Mouse (Mus musculus): Measurements from ENCODE around the gene Sirt7. TPM values are rescaled to one million over a fixed set of nuclear protein-coding genes. Genes with fewer than 3 reads are reported as not detected.
A peak's percentile ranks its signal among the peaks of the same experiment; 100 is the strongest.
"Not testable (repeated sequence)": the region's sequence is repeated elsewhere in the genome, so short reads cannot be mapped to it uniquely, and the experiment has no call there.

The Sirt7 gene
- total RNA-seq, 1 experiment from 2014 or later: 131 TPM

GRCm38 (mm10) chr11:120600716-120601115 is 24.3 kb downstream of the Sirt7 start:
- no peak for ATAC-seq (replicated peaks; ENCODE audit: insufficient number of reproducible peaks, low FRiP score, low TSS enrichment, poor library complexity, severe bottlenecking)

- ATAC-seq (replicated peaks; ENCODE audit: insufficient number of reproducible peaks, low FRiP score, low TSS enrichment, poor library complexity, severe bottlenecking): no peak
These were observed 26.0 kb downstream of the Sirt7 start for GRCm38 (mm10) chr11:120598990-120599549.

- peak; percentile 89 for ATAC-seq (replicated peaks; ENCODE audit: insufficient number of reproducible peaks, low FRiP score, low TSS enrichment, poor library complexity, severe bottlenecking)
These were observed 26.6 kb downstream of the Sirt7 start, which contains the start of the genes Alyref and Anapc11 for GRCm38 (mm10) chr11:120598283-120598989. Gene Alyref (minus strand): TSS chr11:120598365. Gene Anapc11 (plus strand): TSS chr11:120598421.

- ATAC-seq (replicated peaks; ENCODE audit: insufficient number of reproducible peaks, low FRiP score, low TSS enrichment, poor library complexity, severe bottlenecking): no peak
These were observed 27.5 kb downstream of the Sirt7 start for GRCm38 (mm10) chr11:120597240-120598235.

GRCm38 (mm10) chr11:120588531-120588930 is 36.5 kb downstream of the Sirt7 start:
- no peak for ATAC-seq (replicated peaks; ENCODE audit: insufficient number of reproducible peaks, low FRiP score, low TSS enrichment, poor library complexity, severe bottlenecking)

GRCm38 (mm10) chr11:120583937-120584336 is 41.1 kb downstream of the Sirt7 start:
- ATAC-seq (replicated peaks; ENCODE audit: insufficient number of reproducible peaks, low FRiP score, low TSS enrichment, poor library complexity, severe bottlenecking): no peak

GRCm38 (mm10) chr11:120582982-120583293 is 42.1 kb downstream of the Sirt7 start:
- not testable (repeated sequence) for ATAC-seq (replicated peaks; ENCODE audit: insufficient number of reproducible peaks, low FRiP score, low TSS enrichment, poor library complexity, severe bottlenecking)

- ATAC-seq (replicated peaks; ENCODE audit: insufficient number of reproducible peaks, low FRiP score, low TSS enrichment, poor library complexity, severe bottlenecking): 0 out of 2 replicates have a peak, but pooled peaks have one; percentile 6
These were observed 42.6 kb downstream of the Sirt7 start for GRCm38 (mm10) chr11:120582268-120582981.

- peak; percentile 66 for ATAC-seq (replicated peaks; ENCODE audit: insufficient number of reproducible peaks, low FRiP score, low TSS enrichment, poor library complexity, severe bottlenecking)
These were observed 43.4 kb downstream of the Sirt7 start, which contains the start of gene Arhgdia for GRCm38 (mm10) chr11:120581490-120582267. Gene Arhgdia (minus strand): TSS chr11:120581624.

GRCm38 (mm10) chr11:120580871-120581331 is 44.1 kb downstream of the Sirt7 start:
- ATAC-seq (replicated peaks; ENCODE audit: insufficient number of reproducible peaks, low FRiP score, low TSS enrichment, poor library complexity, severe bottlenecking): no peak

- no peak for ATAC-seq (replicated peaks; ENCODE audit: insufficient number of reproducible peaks, low FRiP score, low TSS enrichment, poor library complexity, severe bottlenecking)
These were observed 44.9 kb downstream of the Sirt7 start for GRCm38 (mm10) chr11:120580190-120580589.

- 0 out of 2 replicates have a peak, but pooled peaks have one; percentile 19 for ATAC-seq (replicated peaks; ENCODE audit: insufficient number of reproducible peaks, low FRiP score, low TSS enrichment, poor library complexity, severe bottlenecking)
These were observed 45.5 kb downstream of the Sirt7 start for GRCm38 (mm10) chr11:120579316-120580107.

GRCm38 (mm10) chr11:120578694-120579243 is 46.3 kb downstream of the Sirt7 start:
- no peak for ATAC-seq (replicated peaks; ENCODE audit: insufficient number of reproducible peaks, low FRiP score, low TSS enrichment, poor library complexity, severe bottlenecking)

GRCm38 (mm10) chr11:120578024-120578693 is 46.9 kb downstream of the Sirt7 start:
- no peak for ATAC-seq (replicated peaks; ENCODE audit: insufficient number of reproducible peaks, low FRiP score, low TSS enrichment, poor library complexity, severe bottlenecking)

- ATAC-seq (replicated peaks; ENCODE audit: insufficient number of reproducible peaks, low FRiP score, low TSS enrichment, poor library complexity, severe bottlenecking): no peak
These were observed 47.6 kb downstream of the Sirt7 start for GRCm38 (mm10) chr11:120577211-120578023.
